Mouse (Mus musculus) limb, embryonic 11.5 days (tissue): Measurements from ENCODE around the gene Rere. TPM values are rescaled to one million over a fixed set of nuclear protein-coding genes. Genes with fewer than 3 reads are reported as not detected.
"Not testable (repeated sequence)": the region's sequence is repeated elsewhere in the genome, so short reads cannot be mapped to it uniquely, and the experiment has no call there.

ENCODE experiments used
- ATAC-seq: fragments of 200-750 bp; cut with Nextera tagmentation; 2 replicates; pipeline ENCODE4 v1.8.0; 2017; ENCODE audit warnings: low read depth; ENCODE audit not compliant: insufficient number of reproducible peaks, low FRiP score, low TSS enrichment
- DNase-seq: peaks from one replicate; pipeline ENCODE4 v3.0.0-alpha.2; 2015; ENCODE audit warnings: low spot score
- H3K27ac ChIP-seq: fragments of 300-500 bp; sonication (generic); replicated peaks from 2 replicates; pipeline ENCODE4 v1.5.1; 2014; ENCODE audit warnings: low read depth, mild to moderate bottlenecking, low read length
- H3K27me3 ChIP-seq: fragments of 300-500 bp; sonication (generic); 2 replicates; pipeline ENCODE4 v1.6.1; 2014; ENCODE audit warnings: mild to moderate bottlenecking, low read length, mixed read lengths; ENCODE audit not compliant: control insufficient read depth, insufficient read depth
- H3K36me3 ChIP-seq: fragments of 300-500 bp; sonication (generic); 2 replicates; pipeline ENCODE4 v1.6.1; 2014; ENCODE audit warnings: mild to moderate bottlenecking, low read length, moderate library complexity, mixed read lengths; ENCODE audit not compliant: control insufficient read depth, insufficient read depth
- H3K4me1 ChIP-seq: fragments of 300-500 bp; sonication (generic); 2 replicates; pipeline ENCODE4 v1.6.1; 2014; ENCODE audit warnings: low read length, mixed read lengths; ENCODE audit not compliant: control insufficient read depth, insufficient read depth
- H3K4me2 ChIP-seq: fragments of 300-500 bp; sonication (generic); 2 replicates; pipeline ENCODE4 v1.6.1; 2014; ENCODE audit warnings: low read depth, mild to moderate bottlenecking, moderate library complexity; ENCODE audit not compliant: severe bottlenecking
- H3K4me3 ChIP-seq: fragments of 300-500 bp; sonication (generic); 2 replicates; pipeline ENCODE4 v1.5.1; 2014; ENCODE audit warnings: low read depth, low read length
- H3K9ac ChIP-seq: fragments of 300-500 bp; sonication (generic); 2 replicates; pipeline ENCODE4 v1.6.1; 2014; ENCODE audit warnings: mild to moderate bottlenecking, low read length
- H3K9me3 ChIP-seq: fragments of 300-500 bp; sonication (generic); 2 replicates; pipeline ENCODE4 v1.6.1; 2016; ENCODE audit warnings: low read length; ENCODE audit not compliant: control insufficient read depth
- WGBS: fragments of 180-500 bp; shearing (Covaris S2); extraction: QIAGEN DNeasy Blood & Tissue Kit; methylation state at CpG from one replicate; pipeline ENCODE4 v1.1.7; 2014; 5-methylcytosine and 5-hydroxymethylcytosine counted together
- polyA plus RNA-seq: library from polyadenylated mRNA; unstranded; fragments of >200 nt; fragmentation: Nextera tagmentation; extraction: Ambion mirVana; gene quantifications from 2 replicates; pipeline ENCODE4 v1.2.1, GENCODE M21; 2014

The Rere gene
- polyA plus RNA-seq, 1 experiment from 2014 or later = 37.9 TPM

DNA sequence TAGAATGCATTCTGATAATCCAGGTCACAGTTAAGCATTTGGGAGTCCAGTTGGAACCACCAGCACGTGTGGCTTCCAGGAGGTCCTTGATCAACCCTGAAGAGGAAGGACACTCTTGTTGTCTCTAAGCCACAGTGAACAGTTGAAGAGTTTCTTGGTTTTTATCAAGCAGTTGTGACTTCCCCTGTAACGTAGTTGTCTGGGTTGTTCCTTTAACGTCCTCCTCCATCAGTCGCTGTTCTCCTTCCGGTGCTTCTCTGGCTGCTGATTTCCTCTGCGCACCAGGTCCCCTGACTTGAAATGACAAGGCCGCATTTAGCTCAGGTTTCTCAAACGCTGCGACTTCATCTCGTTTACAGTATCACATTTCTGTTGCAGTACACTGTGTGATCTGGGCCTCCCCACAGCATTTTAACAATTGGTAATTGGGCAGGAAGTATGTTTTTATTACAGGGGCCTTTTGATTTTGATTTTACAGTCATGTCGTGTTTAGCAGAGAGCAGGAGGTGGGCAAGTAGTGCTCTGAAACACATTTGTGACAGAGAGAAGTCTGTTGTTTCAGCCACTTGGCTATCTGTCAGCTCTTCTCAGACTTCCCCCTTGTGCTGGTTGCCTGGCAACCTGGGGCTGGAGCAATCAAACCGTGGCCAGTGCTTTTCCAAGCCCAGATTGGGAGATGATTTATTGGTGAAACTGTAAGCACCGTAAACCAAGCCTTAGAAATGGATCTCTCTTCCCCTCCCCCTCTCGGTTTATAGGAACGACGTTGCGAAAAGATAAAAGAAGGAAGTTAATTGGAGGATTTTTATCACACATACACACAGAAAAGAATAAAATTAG, 275.2 kb downstream of the Rere start:
- Histone ChIP-seq H3K4me1 (peaks cover 12% of the 10 kb centered on the region), H3K27me3 (no peaks in the 10 kb centered on the region), H3K4me3 (no peak overlapping the region), H3K4me2 (peak overlapping the region; percentile 20; the same call in 1 of the 2 replicates), H3K36me3 (no peaks in the 10 kb centered on the region), H3K9ac (no peak overlapping the region), H3K27ac (peak overlapping the region; percentile 69; the same call in 1 of the 2 replicates), H3K9me3 (no peaks in the 10 kb centered on the region)
- 19% methylated on average over 17 of the region's 17 CpGs for WGBS
- DNase-seq (peak; percentile 73), ATAC-seq (peak; percentile 76; the same call in 1 of the 2 replicates)

DNA sequence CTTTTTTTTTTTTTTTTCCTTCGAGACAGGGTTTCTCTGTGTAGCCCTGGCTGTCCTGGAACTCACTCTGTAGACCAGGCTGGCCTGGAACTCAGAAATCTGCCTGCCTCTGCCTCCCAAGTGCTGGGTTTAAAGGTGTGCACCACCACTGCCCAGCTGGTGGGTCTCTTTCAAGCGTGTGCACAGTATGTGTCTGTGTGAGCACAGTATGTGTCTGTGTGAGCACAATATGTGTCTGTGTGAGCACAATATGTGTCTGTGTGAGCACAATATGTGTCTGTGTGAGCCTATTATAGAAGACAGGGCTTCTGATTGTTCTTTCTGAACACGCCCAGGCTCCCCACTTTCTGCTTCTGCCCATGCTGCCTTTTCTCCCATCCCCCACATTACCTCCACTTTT, 275.8 kb downstream of the Rere start:
- H3K27me3 ChIP-seq, H3K4me3 ChIP-seq, DNase-seq, H3K9me3 ChIP-seq, H3K9ac ChIP-seq, H3K4me2 ChIP-seq, H3K36me3 ChIP-seq, ATAC-seq, H3K27ac ChIP-seq: not testable (repeated sequence)
- 89% methylated on average over 3 of the region's 3 CpGs for WGBS
- H3K4me1 ChIP-seq = peaks cover 12% of the 10 kb centered on the region

DNA sequence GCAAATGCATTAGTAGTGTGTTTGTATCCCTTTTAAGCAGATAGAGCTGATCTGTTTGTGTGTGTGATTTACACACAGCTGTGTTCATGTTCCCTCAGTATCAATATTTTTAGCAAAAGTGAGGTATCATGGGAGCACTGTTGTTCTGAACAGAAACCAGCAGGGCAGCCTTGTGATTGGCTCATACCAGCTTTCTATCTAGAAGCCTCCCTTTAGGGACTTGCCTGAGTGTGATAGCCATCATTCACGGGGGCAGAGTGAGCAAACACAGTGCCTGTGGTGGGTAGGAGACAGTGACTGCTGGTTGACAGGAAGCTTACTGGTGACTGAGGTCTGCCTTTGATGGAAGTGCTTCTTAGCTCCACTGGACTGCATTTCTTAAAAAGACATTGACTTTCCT, 276.5 kb downstream of the Rere start:
- no peaks in the 10 kb centered on the region for H3K27me3 ChIP-seq
- WGBS = 57% methylated on average over 1 of the region's 1 CpGs
- H3K9ac ChIP-seq = no peak overlapping the region
- H3K9me3 ChIP-seq = no peaks in the 10 kb centered on the region
- H3K4me3 ChIP-seq = no peak overlapping the region
- ATAC-seq (no peak), DNase-seq (no peak)
- H3K36me3 ChIP-seq = no peaks in the 10 kb centered on the region
- H3K27ac ChIP-seq = no peak overlapping the region
- peaks cover 12% of the 10 kb centered on the region for H3K4me1 ChIP-seq
- H3K4me2 ChIP-seq = no peak overlapping the region

DNA sequence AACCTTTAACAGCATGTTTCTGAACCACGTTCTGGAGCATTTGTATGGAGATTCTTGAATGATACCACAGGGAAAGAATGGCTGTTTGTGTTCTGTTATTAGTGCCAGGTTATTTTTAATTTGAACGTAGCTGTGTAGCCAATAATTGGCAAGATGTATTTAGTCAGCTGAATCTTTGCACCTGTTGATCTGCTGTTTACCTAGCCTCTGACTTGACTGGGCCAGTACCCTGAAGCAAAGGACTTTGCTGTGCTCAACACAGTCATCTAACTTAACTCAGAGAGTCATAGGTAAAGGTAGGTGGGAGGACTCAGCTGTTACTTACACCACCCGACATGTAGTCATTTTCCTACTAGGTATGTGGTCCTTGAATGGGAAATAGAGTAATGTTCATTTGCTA, 278.1 kb downstream of the Rere start:
- no peak for ATAC-seq
- no peak overlapping the region for H3K9ac ChIP-seq
- peaks cover 12% of the 10 kb centered on the region for H3K4me1 ChIP-seq
- no peak overlapping the region for H3K4me2 ChIP-seq
- no peaks in the 10 kb centered on the region for H3K9me3 ChIP-seq
- H3K27me3 ChIP-seq = no peaks in the 10 kb centered on the region
- no peak overlapping the region for H3K27ac ChIP-seq
- H3K36me3 ChIP-seq = no peaks in the 10 kb centered on the region
- DNase-seq = no peak
- H3K4me3 ChIP-seq = no peak overlapping the region
- 89% methylated on average over 3 of the region's 3 CpGs for WGBS

DNA sequence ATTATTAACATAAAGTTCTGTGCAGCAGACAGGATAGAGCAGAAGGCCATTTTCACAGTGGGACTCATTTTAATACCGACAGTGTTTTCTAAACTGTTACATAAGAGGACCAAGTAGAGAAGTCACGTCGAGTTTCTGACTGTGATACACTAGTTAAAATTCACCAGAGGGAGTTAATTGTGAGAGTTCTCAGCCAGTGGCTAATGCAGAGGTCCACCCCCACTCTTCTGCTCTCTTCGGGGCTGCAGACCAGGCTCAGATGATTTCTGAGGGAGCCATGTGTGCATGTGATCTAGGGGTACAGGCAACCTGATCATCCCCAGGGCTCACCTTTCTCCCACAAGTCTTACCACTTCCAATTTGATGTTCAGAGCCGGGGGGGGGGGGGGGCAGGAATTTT, 281.8 kb downstream of the Rere start:
- H3K27ac ChIP-seq = no peak overlapping the region
- H3K4me3 ChIP-seq = no peak overlapping the region
- H3K9me3 ChIP-seq = no peaks in the 10 kb centered on the region
- 63% methylated on average over 5 of the region's 5 CpGs for WGBS
- DNase-seq (no peak), ATAC-seq (no peak)
- H3K4me1 ChIP-seq = peaks cover 4% of the 10 kb centered on the region
- no peaks in the 10 kb centered on the region for H3K36me3 ChIP-seq
- H3K4me2 ChIP-seq = no peak overlapping the region
- H3K9ac ChIP-seq = no peak overlapping the region
- no peaks in the 10 kb centered on the region for H3K27me3 ChIP-seq

DNA sequence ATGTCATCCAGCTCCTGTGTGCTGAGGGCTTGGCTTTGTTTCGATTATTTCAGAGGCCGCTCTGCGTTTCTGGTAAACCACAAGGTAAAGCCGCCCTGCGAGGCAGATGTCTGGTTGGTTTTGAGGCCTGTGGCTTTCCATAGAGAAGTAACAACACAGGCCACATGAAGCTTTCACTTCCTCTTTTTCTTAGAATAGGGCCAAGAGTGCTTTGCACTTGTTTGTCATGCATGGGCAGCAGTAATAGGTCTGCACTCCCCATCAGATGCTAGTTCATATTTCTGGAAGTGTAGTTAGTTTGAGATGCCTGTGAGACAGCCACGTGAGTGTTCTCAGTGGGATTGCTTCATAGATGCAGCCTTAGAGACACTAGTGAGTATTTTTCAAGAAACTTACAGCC, 284.7 kb downstream of the Rere start:
- no peaks in the 10 kb centered on the region for H3K27me3 ChIP-seq
- H3K9me3 ChIP-seq = no peaks in the 10 kb centered on the region
- no peak overlapping the region for H3K27ac ChIP-seq
- 92% methylated on average over 6 of the region's 6 CpGs for WGBS
- H3K4me1 ChIP-seq = peaks cover 17% of the 10 kb centered on the region
- H3K36me3 ChIP-seq = no peaks in the 10 kb centered on the region
- no peak overlapping the region for H3K4me2 ChIP-seq
- no peak for ATAC-seq
- H3K4me3 ChIP-seq = no peak overlapping the region
- no peak for DNase-seq
- no peak overlapping the region for H3K9ac ChIP-seq

DNA sequence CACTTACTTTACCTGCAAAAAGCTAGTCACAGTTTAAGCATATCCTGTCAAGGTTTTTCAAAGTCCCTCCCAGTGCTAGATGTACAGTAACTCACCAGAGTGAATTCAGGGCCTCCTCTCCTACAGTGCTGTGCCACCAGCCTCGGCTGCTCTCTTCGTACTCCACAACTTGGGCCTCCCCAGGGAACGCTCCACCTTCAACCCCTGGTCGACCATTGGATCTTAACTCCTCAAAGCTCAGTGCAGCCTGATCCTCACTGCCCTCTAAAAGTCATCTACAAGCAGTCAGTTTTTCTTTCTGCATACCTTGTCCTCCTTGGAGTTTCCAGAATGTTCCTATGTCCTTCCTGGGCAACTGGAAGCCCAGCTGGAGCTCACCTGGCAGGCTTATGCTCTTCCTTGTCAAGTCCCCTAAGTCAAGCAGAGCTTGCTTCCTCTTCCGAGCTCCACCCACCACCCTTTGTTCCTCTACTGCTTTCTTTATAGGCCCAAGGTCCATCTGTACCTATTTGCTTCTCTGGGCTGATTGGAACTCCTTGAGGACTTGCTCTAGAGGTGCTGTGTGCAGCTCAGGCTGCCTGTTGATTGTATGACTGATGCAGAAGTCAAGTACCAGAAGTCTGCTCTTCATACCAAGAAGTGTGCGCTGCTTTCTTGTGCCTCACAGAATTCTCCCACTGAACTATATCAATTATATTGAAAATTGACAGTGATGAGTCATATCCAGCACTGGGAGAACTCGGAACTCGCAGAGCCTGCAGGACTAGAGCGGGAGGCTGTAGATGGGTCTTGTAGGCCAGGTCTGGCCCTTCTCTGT, 287.1 kb downstream of the Rere start:
- H3K4me3 ChIP-seq = peak overlapping the region; percentile 79
- ATAC-seq = no peak
- no peaks in the 10 kb centered on the region for H3K36me3 ChIP-seq
- peak overlapping the region; percentile 80 for H3K4me2 ChIP-seq
- peak overlapping the region; percentile 94 for H3K9ac ChIP-seq
- no peaks in the 10 kb centered on the region for H3K27me3 ChIP-seq
- no peaks in the 10 kb centered on the region for H3K9me3 ChIP-seq
- H3K4me1 ChIP-seq = peaks cover 19% of the 10 kb centered on the region
- peak overlapping the region; percentile 92 for H3K27ac ChIP-seq
- 33% methylated on average over 9 of the region's 9 CpGs for WGBS
- no peak for DNase-seq

DNA sequence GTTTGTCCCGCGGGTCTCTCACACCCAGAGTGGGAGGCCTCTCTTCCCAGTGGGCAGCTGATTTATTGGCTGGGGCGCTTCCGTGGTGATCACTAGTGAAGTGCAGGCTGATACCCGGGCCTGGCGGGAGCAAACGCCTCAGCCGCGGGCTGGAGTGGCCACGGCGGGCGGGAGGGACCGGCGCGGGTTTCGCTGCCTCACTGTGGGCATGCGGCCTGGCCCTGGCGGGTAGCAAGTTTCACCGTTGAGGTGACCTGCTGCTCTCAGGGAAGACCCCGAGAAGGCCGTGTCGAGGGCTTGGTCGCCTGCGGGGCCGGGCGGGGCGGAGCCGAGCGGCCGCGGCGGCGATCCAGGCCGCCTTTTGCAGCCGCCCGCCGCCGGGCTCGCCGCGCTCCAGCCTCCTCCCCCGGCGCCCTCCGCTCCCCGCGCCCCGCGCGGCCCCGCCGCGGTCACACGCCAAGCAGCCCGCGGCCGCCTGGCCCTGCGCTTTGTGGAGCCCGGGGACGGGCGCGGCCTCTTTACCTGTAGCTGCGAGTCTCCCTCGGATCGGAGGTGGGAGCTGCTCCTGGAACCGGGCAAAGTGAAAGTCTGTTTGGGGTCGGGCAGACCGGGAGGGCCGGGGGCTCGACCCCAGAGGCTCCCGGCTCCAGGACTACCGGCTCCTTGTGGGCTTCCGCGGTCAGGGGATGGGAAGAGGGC, 287.8 kb downstream of the Rere start:
- ATAC-seq (peak; percentile 75), DNase-seq (peak; percentile 81)
- Histone ChIP-seq H3K4me1 (peaks cover 19% of the 10 kb centered on the region), H3K36me3 (no peaks in the 10 kb centered on the region), H3K9ac (peak overlapping the region; percentile 94), H3K4me2 (peak overlapping the region; percentile 80), H3K4me3 (peak overlapping the region; percentile 79), H3K27ac (peak overlapping the region; percentile 92), H3K9me3 (no peaks in the 10 kb centered on the region), H3K27me3 (no peaks in the 10 kb centered on the region)
- under 1% methylated on average over 52 of the region's 73 CpGs for WGBS
